Mouse (Mus musculus) cortical plate, adult 2 months (tissue): ENCODE measurements at regions not wholly inside any gene's neighbourhood (a gene's known extent, or its start where the extent isn't known, plus 50 kb on each side); places are given as distances from the start of the nearest gene placed in this dataset.

Experiments
- CTCF ChIP-seq: fragments of 200-500 bp; IDR thresholded peaks from 2 replicates; pipeline ENCODE4 v1.5.1; 2011; ENCODE audit warnings: mild to moderate bottlenecking, control low read depth, low read length; ENCODE audit not compliant: insufficient read depth; ENCODE audit errors: extremely low read depth
- POLR2A ChIP-seq: fragments of 200-500 bp; IDR thresholded peaks from 2 replicates; pipeline ENCODE4 v1.6.1; 2011; ENCODE audit warnings: mild to moderate bottlenecking, low read length, control low read depth; ENCODE audit not compliant: insufficient read depth; ENCODE audit errors: extremely low read depth

DNA sequence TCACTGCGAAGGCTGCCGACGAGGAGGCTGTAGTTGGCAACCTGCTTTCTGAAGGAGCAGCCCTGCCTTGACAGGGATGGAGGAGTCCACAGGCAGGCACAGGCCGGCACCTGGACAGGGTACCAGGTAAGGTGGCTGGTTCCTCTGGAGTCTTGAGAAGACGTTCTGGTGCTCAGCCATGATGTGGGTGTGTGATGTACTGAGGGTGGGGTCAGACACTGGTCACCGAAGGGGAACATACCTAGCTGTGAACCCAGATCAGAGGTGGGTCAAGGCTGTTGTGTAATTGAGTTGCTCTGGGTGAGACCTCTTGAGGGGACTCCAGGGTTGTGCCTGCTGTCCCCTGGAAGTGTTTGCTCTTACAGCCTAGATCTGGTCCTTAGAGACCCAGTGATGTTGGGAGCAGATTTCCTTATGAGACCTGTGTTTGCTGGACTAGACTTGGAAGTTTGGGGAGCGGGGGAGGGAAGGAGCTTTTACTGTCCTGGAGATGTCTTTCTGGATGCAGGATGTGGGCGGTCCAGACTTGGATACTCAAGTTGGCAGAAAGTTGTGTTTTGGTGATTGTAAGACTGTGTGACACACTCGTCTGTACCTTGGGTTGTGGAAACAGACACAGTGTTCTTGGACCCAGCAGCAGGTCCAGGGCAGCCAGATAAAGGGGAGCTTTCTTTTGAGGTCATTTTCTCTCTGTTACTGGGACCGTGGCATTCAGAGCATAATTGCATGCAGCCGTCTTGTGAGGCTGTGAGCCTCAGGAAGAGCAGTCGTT is 73.0 kb downstream of the Tex29 start:
- TF ChIP-seq CTCF, result no peak
- TF ChIP-seq POLR2A, result no peak
